Mouse (Mus musculus) neural tube, embryonic 10.5 days (tissue): ENCODE measurements around the gene Tlr9.

Experiments used
- DNase-seq: peaks from one replicate; pipeline ENCODE4 v3.0.0-alpha.2; 2017; ENCODE audit warnings: low spot score; ENCODE audit errors: extremely low spot score

The Tlr9 gene

DNA sequence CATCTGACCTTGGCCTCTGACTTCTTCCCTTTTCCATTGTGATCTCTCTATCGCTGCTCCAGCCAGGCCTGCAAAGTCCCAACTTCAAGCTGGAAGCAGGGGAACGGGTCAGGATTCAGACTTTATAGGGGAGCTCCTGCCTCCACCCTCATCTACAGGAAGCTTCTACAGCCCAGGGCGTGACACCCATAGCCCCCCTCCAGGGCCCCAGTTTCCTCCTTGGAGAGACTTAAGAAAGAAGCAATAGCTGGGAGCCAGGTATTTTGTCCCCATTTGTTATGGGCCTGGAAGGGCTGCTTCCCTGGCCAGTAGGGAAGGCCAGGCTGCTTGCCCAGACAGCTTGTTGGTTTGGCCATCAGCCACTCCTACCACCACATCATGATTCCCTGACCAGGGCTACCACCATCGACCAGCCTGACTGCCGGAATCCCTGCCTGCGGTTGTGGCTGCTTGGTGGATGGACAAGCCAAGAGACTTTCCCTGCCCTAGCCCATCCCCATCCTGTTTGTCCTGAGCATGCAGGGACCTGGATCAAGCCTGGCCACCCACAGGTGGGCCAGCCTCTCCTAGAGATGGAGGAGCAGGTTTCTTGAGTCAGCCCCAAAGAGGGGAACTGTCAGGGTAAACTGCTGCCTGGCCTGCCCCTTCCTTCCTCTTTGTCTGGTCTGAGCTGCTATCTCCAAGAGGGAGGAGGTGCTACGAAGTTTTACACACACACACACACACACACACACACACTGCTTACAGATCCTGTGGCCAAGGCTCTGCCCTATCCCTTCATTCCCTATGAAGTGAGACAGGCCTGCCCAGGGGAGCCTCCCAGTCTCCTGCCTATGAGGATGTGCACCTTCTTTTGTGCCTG lies 18.2 kb upstream of the Tlr9 start:
- DNase-seq, result no peak

DNA sequence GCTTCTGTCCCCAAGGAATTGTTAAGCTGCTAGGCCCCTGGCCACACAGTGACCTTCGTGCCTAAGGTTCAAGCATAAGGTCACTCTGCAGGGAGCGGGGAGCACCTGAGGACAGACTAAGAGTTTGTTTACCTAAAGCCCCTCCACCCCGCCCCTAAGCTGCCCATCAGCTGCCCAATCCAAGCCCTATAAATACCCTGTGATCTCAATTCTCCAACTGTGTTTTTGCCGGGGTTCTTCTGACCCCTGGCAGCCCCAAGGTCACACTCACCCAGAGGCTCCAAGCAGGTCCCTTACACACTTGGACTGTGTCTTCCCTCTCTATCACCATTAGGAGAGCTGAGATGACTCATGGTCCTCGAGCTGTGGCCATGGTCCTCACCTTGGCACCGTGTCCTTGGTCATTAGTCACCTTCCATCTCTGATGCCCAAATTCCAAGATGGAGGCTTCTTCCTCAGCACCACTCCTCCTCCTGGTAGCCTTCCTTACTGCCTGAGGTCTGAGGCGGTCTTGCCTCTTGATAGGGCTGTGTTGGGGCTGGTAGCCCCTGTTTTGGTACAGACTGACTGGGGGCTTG lies 16.6 kb upstream of the Tlr9 start:
- no peak for DNase-seq

GRCm38 (mm10) chr9:106206515-106206914 lies 15.9 kb upstream of the Tlr9 start:
- DNase-seq, result no peak

DNA sequence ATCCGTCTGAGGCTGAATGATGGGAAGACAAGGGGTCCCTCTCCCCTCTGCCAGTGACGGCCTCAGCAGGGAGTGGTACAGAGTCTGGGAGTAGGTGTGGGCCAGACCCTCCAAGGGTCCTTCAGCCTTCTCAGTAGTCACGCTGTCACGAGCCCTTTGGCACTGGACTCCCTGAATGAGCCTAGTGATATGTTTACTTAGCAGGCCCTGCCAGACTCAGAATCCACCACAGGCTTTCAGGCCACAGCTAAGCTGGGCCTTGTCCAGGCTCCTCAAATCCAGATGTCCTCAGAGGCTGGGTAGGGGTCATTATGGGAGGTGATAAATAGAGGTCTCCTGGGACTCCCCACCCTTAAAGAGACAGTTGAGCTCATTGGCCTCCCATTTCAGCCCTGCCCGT lies 14.2 kb upstream of the Tlr9 start:
- no peak for DNase-seq

DNA sequence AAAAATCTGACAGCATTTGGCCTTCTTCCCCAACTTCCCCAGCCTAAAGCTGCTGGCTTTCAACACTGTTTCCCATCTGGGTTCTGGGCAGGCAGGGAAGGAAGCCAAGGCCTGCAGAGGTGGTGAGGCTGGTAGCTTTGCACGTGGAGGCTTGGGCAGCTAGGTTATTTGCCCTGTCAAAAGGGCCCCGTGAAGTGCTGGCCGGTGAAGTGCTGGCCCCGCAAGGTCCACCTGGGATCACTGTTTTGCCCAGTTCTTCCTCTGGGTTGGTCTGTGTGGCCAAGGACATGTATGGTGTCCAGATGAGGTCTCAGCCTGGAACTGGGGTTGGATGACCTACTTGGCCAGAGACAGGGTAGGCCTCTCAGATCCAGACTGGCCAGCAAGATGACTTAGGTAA lies 12.4 kb upstream of the Tlr9 start:
- DNase-seq, result no peak

- no peak for DNase-seq
Observed at GRCm38 (mm10) chr9:106210853-106211609, 11.4 kb upstream of the Tlr9 start.

DNA sequence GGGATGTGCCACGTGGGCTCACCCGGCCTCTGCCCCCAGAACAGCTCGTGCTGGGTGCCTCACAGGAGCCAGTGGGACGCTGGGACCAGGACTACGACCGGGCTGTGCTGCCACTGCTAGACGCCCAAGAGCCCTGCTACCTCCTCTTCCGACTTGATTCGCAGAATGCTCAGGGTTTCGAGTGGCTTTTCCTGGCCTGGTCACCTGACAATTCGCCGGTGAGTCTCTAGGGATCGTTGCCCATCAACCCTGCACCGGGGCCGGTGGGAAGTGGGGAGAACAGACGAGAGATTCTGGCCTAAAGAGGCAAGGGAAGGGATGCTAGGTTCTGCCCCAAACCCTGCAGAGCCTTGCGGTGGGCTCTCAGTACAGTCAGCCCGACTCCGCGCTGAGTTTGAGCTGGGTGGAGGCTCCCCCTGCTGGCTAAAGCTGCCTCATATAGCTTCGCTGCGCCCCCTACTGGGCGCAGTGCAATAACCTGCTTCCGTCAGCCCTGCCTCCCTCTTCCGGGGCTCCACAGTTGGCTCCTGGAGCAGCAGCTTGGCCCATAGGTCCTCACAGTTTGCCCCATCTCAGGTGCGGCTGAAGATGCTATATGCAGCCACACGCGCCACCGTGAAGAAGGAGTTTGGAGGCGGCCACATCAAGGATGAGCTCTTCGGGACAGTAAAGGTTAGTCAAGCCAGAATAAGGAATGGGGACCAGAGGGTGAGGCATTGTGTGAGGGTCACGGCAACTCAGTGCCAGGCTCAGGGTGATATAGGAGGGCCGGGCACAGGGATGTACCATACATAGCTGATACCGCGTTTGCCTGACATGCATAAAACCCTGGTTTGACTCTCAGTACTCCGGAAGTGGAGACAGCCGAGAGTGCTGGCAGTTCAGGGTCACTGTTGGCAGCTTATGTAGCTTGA lies 10.5 kb upstream of the Tlr9 start:
- peak; percentile 93 for DNase-seq

GRCm38 (mm10) chr9:106212594-106212981 lies 9.8 kb upstream of the Tlr9 start:
- no peak for DNase-seq

DNA sequence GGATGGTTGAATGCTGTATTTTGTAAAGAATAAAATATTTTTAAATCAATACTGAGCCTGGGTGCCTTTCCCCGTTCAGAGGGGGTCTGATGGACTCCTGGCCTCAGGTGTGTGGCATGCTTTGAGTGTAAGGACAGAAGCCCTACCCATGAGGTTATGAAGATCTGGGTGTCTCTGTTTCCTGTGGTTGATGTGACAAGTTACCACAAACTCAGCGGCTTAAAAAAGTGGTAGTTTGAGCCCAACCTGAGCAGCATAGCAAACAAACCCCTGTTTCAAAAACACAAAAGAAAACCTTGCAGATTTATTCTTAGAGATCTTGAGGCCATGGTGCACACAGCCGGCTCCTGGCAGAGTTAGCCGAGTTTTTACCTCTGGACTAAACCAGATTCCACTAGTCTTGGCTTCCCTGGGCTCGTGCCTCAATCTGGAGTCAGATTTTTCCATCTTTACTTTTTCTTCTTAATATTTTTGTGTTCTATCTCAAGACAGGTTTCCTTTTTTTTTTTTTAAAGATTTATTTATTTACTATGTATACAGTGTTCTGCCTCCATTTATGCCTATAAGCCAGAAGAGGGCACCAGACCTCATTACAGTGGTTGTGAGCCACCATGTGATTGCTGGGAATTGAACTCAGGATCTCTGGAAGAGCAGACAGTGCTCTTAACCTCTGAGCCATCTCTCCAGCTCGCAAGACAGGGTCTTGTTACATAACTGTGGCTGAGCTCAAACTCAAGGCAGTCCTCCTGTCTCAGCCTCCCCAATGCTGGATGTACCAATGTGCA lies 6.9 kb upstream of the Tlr9 start:
- no peak for DNase-seq

DNA sequence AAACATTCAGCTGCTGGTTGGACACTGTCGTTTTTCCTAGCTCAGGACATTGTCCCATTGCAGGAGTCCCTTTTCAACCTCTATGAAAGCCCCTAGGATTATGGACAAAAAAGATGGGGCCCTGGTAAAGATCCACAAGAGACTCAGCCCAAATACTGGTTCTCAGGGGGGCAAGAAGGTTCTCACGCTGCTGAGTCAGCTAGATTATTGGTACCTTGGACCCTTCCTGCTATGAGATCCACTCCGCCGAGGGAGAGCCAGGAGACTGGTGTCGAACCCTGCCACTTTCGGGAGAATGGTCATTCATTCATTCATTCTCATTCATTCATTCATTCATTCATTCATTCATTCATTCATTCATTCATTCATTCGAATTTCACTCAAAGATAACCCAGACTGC lies 5.4 kb upstream of the Tlr9 start:
- DNase-seq, result no peak

- DNase-seq, result no peak
Observed at GRCm38 (mm10) chr9:106220894-106221523, 1.4 kb upstream of the Tlr9 start.

DNA sequence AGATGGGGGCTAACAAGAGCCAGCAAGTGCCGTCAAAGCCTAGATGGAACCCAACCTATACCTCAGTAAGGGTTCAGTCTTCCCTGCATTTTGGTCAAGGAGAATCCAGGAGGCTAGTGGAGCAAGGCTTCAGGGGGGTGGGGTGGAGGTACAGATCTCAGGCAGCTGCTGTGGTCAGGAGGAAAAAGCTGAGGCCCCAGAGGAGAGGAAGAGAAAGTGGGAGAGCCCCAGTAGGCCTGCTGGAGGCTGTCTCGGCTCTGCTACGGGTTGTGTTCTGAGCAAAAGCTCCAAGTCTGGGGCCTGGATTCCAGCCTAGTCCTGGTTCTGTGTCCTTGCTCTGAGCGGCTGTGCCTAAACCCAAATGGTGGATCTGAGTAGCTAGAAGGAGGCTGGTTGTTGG lies 596 bp downstream of the Tlr9 start:
- no peak for DNase-seq

DNA sequence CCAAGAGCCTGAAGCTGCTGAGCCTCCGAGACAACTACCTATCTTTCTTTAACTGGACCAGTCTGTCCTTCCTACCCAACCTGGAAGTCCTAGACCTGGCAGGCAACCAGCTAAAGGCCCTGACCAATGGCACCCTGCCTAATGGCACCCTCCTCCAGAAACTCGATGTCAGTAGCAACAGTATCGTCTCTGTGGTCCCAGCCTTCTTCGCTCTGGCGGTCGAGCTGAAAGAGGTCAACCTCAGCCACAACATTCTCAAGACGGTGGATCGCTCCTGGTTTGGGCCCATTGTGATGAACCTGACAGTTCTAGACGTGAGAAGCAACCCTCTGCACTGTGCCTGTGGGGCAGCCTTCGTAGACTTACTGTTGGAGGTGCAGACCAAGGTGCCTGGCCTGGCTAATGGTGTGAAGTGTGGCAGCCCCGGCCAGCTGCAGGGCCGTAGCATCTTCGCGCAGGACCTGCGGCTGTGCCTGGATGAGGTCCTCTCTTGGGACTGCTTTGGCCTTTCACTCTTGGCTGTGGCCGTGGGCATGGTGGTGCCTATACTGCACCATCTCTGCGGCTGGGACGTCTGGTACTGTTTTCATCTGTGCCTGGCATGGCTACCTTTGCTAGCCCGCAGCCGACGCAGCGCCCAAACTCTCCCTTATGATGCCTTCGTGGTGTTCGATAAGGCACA lies 3.2 kb downstream of the Tlr9 start:
- no peak for DNase-seq

GRCm38 (mm10) chr9:106226151-106226682 lies 3.8 kb downstream of the Tlr9 start:
- peak; percentile 55 for DNase-seq

- DNase-seq, result no peak
Observed at GRCm38 (mm10) chr9:106227790-106228429, 5.5 kb downstream of the Tlr9 start.

DNA sequence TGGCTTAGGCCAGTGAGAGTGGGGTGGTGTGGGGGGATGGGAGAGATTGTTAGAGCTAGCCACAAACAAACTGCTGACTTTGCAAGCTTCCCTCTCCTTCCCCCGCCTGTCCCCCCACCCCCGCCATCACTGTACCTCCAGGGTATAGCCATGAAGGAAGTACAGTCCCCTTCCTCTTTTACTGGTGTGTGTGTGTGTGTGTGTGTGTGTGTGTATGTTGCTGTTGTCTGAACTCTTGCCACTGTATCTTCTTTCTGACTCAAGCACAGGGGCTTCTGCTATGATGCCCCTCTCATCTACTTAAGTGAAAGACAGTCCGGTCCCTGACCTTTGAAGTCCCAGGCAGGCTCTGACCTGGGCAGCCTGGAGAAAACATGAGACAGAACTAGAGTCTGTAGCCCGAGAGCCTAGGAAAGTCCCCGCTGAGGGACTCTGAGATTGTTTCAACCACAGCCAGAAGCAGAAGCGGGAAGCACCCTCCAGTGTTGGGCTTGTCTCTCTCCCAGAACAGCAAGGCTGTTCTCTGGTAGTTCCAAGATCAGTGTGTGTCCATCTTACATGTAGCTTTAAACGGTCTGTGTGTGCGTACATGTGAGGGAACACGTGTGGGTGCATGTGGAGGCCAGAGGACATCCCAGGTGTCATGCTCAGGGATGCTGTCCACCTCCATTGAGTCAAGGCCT lies 7.8 kb downstream of the Tlr9 start:
- no peak for DNase-seq

- DNase-seq, result no peak
Observed at GRCm38 (mm10) chr9:106230734-106231106, 8.3 kb downstream of the Tlr9 start.

GRCm38 (mm10) chr9:106231220-106231619 lies 8.8 kb downstream of the Tlr9 start:
- no peak for DNase-seq
